Mouse (Mus musculus) cerebellum, adult 18-20 months (tissue): ENCODE measurements around the gene Ugt1a7c.
"Not testable (repeated sequence)": the region's sequence is repeated elsewhere in the genome, so short reads cannot be mapped to it uniquely, and the experiment has no call there.

Experiments used
- DNase-seq, 2 experiments: peaks; one replicate each; pipeline ENCODE4 v3.0.0; 2021

Ugt1a7c gene

DNA sequence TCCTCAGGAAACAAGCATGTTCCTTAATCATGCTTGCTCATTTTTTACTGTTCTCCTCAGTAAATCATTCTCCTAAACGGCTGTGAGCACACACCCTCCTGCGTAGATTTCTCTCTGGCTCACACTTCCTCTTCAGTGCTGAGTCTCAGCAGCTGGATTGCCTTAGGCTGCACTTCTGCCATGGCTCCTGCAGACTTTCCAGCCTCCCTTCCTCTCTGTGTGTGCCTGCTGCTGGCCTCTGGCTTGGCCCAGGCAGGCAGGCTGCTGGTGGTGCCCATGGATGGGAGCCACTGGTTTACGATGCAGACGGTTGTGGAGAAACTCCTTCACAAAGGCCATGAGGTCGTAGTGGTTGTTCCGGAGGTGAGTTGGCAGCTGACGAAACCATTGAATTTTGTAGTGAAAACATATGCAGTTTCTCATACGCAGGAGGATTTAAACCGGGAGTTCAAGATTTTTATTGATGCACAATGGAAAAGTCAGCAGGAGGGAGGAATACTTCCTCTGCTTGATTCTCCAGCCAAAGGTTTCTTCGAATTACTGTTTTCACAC, at the start of gene Ugt1a7c:
Gene Ugt1a7c (plus strand): TSS at position 122 of the 552 bp plus-strand sequence.
- no peak for DNase-seq

DNA sequence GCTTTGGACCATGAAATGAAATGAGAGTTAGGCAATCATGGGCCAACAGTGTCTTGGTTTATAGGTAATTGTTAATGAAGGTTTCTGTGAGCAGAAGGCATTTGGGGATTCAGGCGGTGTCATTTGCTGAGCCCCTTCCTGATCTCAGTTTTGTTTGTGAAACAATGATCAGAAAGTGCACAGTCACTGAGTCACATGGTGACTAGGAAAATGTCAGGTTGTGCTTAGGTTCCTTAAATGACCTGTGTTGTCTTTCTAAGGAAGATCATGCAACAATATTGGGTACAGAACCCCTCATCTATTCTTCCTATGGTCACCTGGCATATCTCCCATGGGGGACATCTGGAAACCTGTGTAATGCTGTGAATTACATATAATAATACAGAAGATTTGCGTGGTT, 47.5 kb upstream of the Ugt1a7c start:
- DNase-seq = not testable (repeated sequence)

DNA sequence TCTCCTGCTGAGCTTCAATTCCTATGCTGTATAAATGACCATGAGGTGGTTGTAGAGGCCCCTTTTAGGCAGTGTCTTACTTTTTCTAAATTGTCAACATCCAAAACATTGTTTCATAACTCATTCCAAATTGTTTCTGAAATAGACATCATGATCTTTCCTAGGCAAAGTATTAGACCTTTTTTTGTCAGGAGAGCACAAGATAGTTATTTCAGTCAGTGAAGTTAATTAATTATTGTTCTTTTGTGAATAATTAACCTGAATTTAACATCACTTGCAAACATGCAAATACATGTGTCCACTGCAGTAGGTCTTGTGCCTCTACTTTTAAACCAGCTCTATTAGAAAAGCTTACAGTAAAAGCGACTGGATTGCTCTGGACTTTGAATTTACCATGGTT, 39.8 kb upstream of the Ugt1a7c start, which contains the start of gene Ugt1a10:
Gene Ugt1a10 (plus strand): TSS at position 301 of the 400 bp plus-strand sequence.
- DNase-seq = no peak

- DNase-seq = not testable (repeated sequence)
Measured at GRCm38 (mm10) chr1:88066472-88067102, 28.3 kb upstream of the Ugt1a7c start.

GRCm38 (mm10) chr1:88070495-88070894, 24.4 kb upstream of the Ugt1a7c start, which contains the start of gene Ugt1a9:
Gene Ugt1a9 (plus strand): TSS chr1:88070800.
- no peak for DNase-seq

- no peak for DNase-seq
Measured at GRCm38 (mm10) chr1:88070902-88071301, 24.0 kb upstream of the Ugt1a7c start.

DNA sequence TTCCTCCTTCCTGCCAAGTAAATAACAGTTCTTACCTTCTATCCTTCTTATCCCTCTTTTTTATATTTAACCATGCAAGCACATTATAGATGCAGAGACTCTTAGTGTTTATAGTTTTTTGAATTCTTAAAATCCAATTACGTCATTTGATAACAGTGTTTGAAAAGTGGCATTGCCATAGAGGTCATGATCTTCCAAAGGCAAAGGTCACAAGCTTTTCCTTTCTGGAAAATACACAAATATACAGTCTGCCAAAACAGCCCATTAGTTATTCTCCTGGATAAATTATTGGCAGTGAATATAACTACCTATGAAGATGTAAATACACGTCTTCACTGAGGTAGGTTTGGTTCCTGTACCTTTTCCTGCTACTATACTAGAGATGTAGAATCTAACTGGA, 20.4 kb upstream of the Ugt1a7c start:
- no peak for DNase-seq

- no peak for DNase-seq
Measured at GRCm38 (mm10) chr1:88077128-88077527, 17.7 kb upstream of the Ugt1a7c start.

DNA sequence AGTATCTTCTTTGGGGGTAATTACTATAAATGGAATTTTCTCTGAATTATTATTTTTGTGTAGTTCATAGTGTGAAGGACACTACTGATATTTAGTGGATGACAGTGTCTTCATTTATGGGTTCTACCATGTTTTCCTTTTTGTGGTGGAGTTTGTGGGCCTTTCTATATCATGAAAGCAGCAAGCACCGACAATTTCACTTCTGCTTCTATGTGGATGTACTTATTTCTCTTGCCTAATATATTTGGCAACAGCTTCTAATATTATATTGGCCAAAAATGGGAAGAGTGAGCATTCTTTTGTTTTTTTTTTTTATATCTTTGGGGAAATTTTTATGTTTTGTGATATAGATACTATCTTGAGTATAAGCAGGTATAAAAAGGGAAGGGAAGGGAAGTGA, 13.2 kb upstream of the Ugt1a7c start:
- DNase-seq = no peak

DNA sequence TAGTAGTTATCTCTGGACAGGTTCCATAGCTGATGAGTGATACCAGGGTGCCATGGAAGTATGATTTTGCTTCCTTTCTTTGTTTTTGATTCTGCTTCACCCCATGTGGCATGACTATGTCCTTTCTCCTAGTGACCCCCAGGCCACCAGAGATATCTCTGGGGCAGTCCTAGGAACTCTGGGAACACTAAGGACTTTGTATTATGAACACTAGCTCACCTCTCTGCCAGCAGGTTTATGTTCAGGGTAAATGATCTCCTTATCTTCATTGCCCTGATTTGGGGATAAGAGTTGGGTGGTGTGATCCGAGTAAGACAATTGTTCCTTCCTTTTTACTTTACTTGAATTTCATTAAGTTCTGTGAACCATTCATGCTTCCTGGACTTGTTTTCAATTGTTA, 8.7 kb upstream of the Ugt1a7c start:
- DNase-seq = no peak

DNA sequence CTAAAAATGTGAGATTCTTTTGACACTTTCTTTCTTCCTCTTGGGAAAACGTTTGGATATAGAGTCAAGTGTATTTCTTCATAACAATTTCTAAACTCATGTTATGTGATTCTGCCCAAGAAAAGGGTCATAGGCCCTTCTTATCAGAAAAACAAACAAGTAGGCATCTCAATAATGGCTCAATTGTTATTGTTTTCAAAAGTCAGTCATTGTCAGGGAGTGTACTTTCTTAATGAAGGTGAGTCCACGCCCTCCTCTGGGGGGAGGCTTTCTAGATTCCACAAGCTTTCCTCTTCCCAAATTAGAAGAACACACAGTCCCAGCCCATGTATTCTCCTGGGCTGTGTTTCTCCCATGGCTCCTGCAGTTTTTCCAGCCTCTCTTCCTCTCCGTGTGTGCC, 7.3 kb upstream of the Ugt1a7c start, which contains the start of gene Ugt1a8:
Gene Ugt1a8 (plus strand): TSS at position 301 of the 400 bp plus-strand sequence.
- no peak for DNase-seq

DNA sequence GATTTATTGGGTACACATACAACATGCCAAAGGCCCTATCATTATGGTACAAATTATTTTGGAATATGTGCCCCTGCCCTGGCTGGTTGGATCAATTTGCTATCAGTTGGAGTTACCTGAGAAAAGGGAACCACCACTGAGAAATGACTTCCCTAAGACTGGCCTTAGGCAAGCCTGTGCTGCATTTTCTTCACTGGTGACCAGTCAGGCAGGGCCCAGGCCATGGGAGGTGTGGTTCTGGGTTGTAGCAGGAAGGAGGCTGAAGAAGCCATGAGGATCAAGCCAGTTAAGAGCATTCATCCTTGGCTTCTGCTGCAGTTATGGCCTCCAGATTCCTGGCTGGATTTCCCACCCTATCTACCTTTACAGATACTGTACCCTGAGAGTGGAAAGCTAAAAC, 2.5 kb upstream of the Ugt1a7c start:
- no peak for DNase-seq

DNA sequence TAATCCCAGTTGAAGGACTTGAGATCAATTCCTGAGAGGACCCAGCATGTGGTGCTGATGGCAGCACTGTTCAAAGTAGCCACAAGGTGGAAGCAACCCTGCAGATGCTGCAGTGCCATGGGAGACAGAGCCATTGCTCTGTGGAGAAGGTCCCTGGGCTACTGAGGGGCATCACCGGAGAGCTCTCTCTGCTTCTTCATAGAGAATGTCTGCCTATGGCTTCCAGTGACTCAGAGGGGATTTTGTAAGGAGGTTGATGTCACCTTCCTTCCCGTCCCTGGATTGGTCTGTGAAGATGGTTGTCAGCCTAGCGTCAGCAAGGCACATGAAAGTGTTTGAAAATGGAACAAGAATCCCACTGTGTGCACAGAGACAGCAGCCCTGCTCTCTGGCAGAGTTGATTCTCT, 589 bp upstream of the Ugt1a7c start:
- DNase-seq = not testable (repeated sequence)

GRCm38 (mm10) chr1:88098546-88098945, 3.7 kb downstream of the Ugt1a7c start:
- not testable (repeated sequence) for DNase-seq

- DNase-seq = not testable (repeated sequence)
Measured at GRCm38 (mm10) chr1:88099691-88100090, 4.8 kb downstream of the Ugt1a7c start.

DNA sequence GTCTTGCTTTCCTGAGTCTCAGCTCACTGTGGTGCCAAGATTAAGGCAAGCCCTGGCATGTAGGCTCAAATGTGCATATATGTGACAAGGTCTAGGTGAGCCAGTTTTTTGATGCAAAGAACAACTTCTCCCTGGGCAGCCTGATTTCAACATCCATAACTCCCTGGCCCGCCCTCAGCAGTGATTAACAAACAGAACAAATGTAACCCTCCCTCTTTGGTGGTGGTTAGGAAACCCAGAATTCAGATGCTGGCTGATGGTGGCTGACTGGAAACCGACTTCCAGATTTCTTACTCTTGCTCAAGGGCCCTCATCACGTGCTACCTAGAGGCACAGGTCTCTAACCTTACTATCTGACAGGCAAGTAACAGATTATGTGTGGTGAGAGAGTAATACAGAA, 8.2 kb downstream of the Ugt1a7c start, which contains the start of gene Ugt1a6b:
Gene Ugt1a6b (plus strand): TSS at position 234 of the 400 bp plus-strand sequence.
- DNase-seq = not testable (repeated sequence)

GRCm38 (mm10) chr1:88103697-88104468, 9.0 kb downstream of the Ugt1a7c start:
- not testable (repeated sequence) for DNase-seq

GRCm38 (mm10) chr1:88104667-88105430, 10.0 kb downstream of the Ugt1a7c start:
- DNase-seq = no peak

GRCm38 (mm10) chr1:88105656-88106055, 10.8 kb downstream of the Ugt1a7c start:
- DNase-seq = no peak

GRCm38 (mm10) chr1:88109027-88109557, 14.2 kb downstream of the Ugt1a7c start:
- DNase-seq = not testable (repeated sequence)

- DNase-seq = not testable (repeated sequence)
Measured at GRCm38 (mm10) chr1:88109604-88110003, 14.7 kb downstream of the Ugt1a7c start.

- not testable (repeated sequence) for DNase-seq
Measured at GRCm38 (mm10) chr1:88112769-88113168, 17.9 kb downstream of the Ugt1a7c start.
